Mouse (Mus musculus): ENCODE measurements around the gene Rars.

GRCm38 (mm10) chr11:35780336-35780735, 54.0 kb downstream of the Rars start:
- TF ChIP-seq CTCF (IDR thresholded peaks at IDR 0.05; ENCODE audit: low read depth), result no peak
- TF ChIP-seq EP300 (optimal IDR thresholded peaks at IDR 0.05), result no peak
